Mouse (Mus musculus) frontal cortex, postnatal 14 days (tissue): Measurements from ENCODE around the gene Polr2h.
"Not testable (repeated sequence)": the region's sequence is repeated elsewhere in the genome, so short reads cannot be mapped to it uniquely, and the experiment has no call there.

Experiments used
- DNase-seq, 2 experiments: peaks; one replicate each; pipeline ENCODE4 v3.0.0; 2022; ENCODE audit warnings: low spot score in 2 of 2

The Polr2h gene

DNA sequence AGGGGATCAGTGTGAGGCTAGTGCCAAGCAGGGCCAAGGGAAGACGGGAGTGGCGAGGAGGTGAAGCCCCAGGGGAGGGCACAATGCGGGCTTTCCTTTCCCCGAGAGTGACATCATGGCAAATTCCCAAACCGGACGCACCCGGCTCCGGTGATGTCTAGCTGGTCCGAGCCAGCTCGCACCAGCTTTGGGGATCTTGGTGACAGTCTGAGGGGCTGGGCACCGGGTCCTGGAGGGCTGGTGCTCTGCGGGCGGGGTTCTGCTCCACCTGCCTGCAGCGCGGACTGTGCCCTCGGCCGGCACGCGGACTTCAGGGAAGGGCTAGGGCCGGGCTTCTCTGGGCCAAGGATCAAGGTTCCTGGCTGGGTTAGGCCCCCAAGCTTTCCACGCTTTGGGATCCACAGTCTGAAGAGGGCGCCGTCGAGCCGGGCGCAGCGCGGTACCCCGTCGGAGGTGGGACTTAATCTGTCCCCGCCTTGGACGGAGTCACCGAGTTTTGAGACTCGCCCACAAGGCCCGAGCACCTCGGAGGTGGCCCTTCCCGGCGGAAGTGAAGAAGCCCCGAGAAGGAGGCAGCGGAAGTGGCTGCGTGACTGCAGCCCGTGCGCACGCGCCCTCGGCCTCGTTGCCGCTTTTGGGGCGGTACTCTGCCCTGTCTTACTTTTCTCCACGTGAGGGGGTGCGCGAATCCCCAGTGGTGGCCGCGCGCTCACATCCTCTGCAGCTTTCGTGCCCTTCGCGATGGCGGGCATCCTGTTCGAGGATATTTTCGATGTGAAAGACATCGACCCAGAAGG lies at the start of gene Polr2h, which contains the start of gene Clcn2:
TSS of gene Polr2h (plus strand) at position 485 of the 797 bp plus-strand sequence.
TSS of gene Clcn2 (minus strand) at position 566 of the 797 bp plus-strand sequence.
- peak; percentile 94 to 96 for DNase-seq

DNA sequence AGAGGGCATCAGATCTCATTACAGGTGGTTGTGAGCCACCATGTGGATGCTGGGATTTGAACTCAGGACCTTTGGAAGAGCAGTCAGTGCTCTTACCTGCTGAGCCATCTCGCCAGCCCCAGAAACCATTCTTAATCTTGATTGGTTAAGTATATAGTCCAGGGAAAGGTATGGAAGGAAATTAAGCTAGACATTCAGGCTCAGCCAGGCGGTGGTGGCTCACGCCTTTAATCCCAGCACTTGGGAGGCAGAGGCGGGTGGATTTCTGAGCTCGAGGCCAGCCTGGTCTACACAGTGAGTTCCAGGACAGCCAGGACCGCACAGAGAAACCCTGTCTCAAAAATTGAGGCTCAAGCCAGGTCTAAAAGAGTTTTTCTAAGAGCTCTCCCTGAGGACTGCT lies 49.5 kb upstream of the Polr2h start, which contains the start of gene Eif4g1:
TSS of gene Eif4g1 (plus strand) at position 301 of the 400 bp plus-strand sequence.
- DNase-seq = not testable (repeated sequence)

DNA sequence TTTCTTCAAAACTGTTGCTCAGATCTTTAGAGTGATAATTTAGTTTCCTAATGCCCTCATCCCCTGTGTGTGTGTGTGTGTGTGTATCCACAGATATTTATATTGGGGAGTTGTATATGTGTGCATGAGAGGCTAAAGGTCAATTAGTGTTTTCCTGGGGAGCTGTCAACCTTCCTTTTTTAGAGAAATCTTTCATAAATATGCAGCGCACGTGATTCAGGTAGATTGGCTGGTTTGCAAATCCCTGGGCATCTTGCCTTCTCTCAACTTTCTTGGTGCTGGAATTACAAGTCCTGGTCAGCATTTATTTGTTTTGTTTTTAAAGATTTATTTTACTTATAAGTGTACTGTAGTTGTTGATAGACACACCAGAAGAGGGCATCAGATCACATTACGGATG lies 47.2 kb upstream of the Polr2h start:
- DNase-seq = no peak

DNA sequence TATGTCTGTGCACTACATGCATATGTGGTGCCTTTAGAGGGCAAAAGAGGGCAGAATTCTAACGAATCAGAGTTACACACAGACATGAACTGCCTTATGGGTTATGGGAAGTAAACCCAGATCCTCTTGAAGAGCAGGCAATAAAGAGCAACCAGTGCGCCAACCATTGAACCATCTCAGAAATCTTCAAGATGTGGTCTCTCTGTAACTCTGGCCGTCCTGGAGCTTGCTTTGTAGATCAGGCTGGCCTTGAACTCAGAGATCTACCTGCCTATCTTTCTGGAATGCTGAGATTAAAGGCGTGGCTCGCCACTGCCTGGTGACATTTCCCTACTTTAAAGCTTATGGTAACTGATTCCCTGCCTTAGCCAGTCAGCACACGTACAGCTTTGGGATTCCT lies 45.6 kb upstream of the Polr2h start:
- DNase-seq = no peak

DNA sequence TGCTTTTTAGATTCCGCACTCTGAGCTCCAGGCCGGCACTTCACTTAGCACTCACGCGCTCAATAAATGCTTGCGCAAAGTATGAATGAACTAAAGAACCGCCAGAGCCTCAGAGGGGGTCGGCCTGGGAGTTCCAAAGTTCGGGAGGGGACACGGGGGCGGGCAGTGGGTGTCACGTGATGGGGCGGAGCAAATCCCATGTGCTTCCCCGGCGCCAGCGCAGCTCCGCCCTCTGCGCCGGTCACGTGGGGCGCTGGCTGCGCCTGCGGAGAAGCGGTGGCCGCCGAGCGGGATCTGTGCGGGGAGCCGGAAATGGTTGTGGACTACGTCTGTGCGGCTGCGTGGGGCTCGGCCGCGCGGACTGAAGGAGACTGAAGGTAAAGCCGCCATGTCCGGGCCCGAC lies 45.0 kb upstream of the Polr2h start:
- peak; percentile 94 for DNase-seq

DNA sequence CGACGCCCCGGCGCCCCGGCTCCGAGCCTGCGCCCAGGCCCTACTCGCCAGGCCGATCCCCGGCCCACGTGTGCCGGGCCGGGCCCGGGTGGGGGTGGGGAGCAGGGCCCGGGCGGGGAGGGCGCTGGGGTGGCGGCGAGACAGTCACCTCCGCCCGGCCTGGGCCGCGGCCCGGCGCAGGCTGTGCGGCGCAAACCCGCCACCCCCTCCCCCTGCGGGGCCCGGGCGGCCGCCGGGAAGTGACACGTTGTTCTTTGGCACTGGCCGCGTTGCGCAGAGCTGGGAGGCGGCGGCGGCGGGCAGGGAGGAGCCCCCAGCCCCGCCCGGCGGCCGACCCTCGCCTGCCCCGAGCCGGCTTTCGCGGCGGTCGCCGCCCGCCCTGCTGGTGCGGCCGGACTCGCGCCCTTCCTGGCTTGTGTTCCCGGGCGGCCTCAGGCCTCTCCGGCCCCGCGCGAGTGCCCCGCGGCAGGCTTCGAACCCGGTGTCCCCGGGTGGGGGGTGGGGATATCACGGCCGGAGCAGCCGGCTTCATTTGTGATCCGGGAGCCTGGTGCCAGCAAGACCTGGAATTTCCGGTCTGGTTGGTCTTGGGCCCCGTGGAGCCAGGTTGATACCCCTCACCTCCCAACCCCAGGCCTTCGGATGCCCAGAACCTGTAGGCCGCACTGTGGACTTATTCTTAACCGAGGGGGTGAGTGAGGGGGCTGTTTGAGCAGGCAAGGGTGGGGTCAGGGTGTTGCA lies 44.3 kb upstream of the Polr2h start:
- DNase-seq = peak; percentile 20 to 25

DNA sequence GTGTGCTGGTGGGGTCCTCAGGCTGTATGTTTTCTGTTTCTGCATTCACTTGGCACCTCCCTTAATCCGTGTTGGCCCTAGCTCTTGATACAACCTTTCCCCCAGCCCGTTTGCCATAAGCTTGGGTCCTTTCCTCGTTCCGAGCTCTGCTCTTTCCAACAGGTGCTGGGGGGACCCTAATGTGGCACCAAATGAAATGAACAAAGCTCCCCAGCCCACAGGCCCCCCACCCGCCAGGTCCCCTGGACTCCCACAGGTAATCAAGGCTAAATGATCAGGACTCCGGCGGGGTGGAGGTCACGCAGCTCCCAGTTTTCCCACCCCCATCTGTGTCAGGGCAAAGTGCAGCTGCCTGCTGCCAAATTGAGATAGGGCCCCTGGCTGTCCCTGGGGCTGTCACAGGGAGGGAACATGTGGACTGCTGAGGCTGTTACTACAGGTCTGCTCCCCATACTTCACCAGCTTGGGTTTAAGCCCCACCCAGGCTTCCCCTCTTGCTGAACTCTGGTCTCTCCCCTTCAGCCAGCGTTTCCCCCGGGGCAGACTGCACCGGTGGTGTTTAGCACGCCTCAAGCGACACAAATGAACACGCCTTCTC lies 43.7 kb upstream of the Polr2h start:
- no peak for DNase-seq

DNA sequence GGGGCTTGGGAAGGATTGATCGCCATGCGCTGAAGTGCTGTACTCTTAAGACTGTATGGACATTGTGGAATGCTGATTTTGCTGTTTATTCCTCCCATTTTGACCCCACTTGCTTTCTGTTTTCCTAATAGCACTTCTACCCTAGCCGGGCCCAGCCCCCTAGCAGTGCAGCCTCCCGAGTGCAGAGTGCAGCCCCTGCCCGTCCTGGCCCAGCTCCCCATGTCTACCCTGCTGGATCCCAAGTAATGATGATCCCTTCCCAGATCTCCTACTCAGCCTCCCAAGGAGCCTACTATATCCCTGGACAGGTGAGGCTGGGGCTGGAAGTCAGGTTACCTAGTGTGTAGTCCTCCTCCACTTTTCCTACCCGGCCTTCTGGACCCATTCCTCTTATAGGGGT lies 42.3 kb upstream of the Polr2h start:
- no peak for DNase-seq

DNA sequence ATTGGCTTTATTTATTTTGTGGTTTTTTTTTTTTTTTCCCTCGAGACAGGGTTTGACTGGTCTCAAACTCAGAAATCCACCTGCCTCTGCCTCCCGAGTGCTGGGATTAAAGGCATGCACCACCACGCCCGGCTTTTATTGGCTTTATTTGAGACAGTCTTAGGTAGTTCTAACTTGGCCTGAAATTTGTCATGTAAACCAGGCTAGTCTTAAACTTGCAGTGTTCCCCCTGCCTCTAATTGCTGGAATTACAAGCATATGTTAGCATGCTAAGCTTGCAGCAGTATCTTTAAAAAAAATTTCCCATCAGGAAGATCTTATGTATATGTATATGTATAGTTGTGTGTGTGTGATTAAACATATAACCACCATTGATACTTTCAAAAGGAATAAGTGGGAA lies 40.8 kb upstream of the Polr2h start:
- no peak for DNase-seq

DNA sequence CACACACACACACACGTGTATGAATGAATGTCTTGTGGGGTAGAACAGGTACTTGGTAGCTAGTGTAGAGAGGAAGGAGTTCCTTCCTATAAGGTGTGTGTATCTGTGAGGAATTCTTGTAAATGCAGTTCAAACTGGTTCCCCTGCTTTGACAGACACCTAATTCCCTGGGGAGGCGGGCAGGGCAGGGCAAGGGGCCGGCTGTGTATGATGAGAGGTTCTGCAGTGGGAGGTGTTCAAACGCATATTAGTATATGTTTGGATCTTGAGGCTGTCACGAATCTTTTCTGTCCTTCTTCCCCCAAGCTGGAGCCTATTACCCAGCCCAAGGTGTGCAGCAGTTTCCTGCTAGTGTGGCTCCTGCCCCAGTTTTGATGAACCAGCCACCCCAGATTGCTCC lies 40.1 kb upstream of the Polr2h start:
- no peak for DNase-seq

DNA sequence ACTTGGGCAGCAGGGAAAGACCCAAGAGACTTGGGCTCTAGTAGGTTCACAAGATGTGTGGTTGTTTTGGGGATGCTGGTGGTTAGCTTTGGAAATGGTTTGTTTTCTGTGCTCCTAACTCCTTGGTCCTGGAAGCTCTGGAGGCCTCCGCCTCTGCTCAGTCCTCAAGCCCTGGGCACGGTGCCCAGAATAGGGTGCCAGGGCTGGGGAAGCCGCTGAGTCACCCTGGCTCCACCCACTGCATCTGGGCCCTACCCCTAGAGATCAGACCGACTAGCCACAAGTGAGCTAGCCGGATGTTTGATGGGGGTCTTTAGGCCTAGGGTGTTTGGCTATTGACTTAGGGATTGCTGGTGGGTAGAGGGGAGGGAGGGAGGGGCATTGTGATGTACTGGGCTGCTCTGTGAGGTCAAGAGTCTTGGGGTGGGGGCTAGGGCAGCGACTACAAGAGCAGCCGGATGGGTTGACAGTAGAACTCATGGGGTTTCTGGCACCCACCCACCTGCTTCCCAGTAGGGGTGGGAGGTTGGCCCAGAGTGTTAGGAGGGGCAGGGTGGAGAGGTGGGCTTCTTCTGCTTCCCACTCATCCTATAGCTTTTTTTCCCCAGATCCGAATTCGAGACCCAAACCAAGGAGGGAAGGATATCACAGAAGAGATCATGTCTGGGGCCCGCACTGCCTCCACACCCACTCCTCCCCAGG lies 39.3 kb upstream of the Polr2h start:
- peak; percentile 39 to 41 for DNase-seq

DNA sequence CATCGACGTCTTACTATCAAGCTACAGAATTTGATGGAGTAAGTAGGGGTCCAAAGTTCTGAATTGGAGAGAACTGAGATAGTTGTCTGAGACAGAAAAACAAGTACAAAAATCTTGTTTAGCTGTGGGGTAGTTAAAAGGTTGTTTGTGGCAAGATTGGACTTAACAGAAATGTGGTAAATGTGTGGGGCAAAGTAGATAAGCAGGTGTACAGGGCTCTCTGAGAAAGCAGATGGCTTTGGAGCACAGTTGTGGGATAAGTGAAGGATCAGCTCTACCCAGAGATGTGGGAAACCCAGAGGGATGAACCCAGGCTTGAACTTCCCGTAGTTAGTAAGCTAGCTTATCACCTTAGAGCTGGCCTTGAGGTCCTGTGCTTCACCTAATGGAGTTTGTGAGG lies 26.7 kb upstream of the Polr2h start:
- no peak for DNase-seq

DNA sequence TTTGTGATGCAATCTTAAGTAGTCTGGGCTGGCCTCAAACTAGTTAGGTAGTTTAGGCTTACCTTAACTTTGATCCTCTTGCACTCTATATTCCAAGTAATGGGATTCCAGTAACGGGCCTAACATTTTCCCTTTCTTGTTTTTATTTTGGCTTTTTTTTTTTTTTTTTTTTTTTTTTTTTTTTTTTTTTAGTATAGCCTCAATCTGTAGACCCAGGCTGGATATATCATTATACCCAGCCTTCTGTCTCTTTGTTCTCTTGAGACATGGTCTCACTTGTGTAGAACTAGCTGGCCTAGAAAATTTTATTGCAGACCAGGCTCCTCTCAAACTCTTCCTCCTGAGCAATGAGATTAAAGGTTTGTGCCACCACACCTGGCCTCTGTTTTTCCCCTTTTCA lies 25.8 kb upstream of the Polr2h start:
- no peak for DNase-seq

DNA sequence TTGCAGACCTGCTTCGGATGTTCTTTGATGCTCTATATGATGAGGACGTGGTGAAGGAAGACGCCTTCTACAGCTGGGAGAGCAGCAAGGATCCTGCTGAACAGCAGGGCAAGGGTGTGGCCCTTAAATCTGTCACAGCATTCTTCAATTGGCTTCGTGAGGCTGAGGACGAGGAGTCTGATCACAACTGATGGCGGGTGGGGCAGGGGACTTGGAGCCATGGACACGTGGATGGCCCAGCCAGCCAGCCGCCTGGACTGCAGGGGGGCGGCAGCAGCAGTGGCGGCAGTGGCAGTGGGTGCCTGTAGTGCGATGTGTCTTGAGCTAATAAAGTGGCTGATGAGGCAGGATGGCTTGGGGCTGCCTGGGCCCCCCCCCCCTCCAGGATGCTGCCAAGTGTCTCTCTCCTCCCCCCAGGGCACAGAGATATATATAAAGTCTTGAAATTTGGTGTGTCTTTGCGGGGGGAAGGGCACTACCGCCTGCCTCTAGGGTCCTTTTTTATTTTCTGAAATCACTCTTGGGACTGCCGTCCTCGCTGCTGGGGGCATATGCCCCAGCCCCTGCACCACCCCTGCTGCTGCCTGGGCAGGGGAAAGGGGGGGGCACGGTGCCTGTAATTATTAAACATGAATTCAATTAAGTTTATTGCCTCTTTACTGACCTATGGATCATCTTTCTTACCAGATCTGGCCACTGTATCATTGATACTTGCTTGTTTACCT lies 25.1 kb upstream of the Polr2h start:
- peak; percentile 10 to 31 for DNase-seq

DNA sequence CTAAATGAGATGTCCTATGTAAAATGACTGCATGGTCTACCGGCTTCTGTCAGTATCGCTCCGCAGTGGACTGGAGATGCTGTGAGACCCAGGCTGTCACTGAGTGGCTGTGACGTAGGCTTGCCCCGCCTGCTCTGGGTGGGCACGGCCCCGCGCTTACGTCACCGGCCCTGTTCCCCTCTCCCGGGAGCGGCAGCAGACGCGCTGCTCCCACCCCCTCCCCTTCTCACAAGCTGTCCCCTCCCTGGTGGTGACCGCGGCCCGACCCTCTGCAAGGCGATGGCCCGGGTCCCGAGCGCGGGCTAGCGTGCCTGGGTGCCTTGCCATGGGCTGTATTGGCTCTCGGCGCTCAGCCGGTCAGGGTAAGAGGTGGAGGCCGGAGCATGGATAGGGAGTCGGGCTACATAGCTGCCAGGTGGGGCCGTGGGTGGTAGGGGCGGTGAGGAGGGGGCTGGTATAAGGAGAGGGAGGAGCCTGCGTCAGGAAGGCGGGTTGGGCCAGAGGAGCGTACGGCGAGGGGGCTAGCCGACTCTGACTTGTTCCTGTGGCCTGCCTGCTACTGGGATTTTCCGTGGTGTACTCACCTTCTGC lies 24.3 kb upstream of the Polr2h start, which contains the start of gene Fam131a:
TSS of gene Fam131a (plus strand) at position 131 of the 591 bp plus-strand sequence.
- peak; percentile 90 to 92 for DNase-seq

DNA sequence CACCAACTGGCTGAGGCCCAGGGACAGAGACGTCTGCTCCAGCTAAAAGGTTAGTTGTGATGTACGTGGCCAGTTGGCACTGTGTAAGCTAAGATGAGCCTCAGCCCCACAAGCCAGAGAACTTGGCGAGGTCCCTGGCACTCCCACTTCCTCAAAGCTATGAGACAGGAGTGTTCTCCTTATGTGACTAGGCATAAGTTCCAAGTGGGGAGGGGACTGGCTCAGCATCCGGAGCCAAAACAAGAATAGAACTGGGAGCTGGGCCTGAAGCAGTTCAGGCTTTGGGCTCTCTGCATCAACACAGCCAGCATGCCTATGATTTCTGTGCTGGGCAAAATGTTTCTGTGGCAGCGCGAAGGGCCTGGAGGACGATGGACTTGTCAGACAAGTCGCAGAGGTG lies 22.7 kb upstream of the Polr2h start:
- peak; percentile 69 to 75 for DNase-seq

DNA sequence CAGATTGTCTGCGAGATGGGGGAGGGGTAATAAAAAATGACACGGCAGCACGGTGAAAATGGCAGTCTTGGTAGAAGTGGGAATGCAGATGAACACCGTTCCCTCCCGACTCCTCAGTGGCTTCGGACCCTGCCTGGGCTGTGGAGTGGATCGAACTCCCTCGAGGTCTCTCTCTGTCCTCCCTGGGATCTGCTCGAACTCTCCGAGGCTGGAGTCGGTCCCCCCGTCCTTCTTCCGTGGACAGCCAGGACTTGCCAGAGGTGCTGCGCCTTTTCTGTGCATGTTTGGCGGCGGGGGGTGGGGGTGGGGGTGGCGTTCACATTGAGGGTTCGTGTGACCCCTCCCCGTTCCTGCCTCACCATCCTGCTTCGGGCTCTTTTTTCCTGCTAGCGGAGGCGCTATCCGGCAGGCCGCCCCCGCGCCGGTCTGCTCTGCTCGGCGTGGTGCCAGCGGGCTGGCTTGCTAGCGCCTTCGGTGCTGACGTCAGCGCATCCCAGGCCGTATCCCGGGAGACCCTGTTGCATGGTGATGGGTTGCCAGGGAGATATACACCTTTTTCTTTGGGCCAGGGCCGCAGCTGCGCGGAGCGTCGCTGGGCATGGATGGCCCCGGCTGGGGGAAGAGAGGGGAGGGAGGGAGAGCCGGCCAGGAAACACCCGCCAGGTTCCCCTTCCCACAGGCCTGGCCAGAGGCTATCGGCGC lies 21.7 kb upstream of the Polr2h start:
- peak; percentile 97 to 98 for DNase-seq

DNA sequence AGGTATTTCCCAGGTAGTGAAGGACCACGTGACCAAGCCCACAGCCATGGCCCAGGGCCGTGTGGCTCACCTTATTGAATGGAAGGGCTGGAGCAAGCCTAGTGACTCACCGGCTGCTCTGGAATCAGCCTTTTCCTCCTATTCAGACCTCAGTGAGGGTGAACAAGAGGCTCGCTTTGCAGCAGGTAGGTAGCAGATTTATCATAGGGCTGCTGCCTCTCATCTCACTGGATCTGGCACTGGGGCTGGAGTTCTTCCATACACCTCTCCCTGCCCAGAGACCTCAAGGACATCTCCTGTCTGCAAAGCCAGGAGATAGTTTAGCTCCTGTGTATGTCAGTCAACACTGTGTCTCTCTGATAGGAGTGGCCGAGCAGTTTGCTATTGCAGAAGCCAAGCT lies 18.2 kb upstream of the Polr2h start:
- no peak for DNase-seq

DNA sequence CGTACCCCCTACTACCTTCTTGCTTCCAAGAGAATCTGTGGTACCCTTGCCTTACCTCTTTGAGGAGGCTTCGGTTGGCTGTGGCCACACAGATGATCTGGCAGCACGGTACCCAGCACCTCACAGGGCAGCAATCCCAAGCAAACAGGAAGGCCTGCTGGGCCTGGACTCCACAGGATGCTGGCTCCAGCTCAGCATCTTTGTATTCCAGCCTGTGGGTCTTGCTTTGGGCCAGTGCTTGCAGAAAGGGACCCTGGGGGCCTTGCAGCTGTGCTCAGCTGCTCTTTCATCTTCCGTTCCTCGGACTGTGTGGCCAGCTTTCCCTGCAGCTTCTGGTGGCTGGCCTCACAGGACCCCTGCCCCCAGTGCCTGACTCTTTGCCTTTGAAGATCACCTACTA lies 17.4 kb upstream of the Polr2h start:
- no peak for DNase-seq

DNA sequence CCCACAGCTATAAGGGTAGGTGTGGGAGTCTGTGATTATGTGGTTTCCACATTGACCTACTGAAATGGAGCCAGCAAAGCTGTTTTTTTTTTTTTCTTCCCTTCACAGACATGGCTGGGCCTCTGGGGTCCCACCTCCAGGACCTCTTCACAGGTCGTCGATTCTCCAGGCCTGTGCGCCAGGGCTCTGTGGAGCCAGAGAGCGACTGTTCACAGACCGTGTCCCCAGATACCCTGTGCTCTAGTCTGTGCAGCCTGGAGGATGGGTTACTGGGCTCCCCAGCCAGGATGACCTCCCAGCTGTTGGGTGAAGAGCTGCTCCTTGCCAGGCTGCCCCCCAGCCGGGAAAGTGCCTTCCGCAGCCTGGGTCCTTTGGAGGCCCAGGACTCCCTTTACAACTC lies 16.1 kb upstream of the Polr2h start:
- DNase-seq = no peak
